Mouse (Mus musculus) megakaryocyte, embryonic 14.5 days (primary cell): ENCODE results near the gene Gm9945.

Source experiments
- FLI1 ChIP-seq: IDR thresholded peaks from 2 replicates; pipeline ENCODE4 v1.6.1; 2012; ENCODE audit warnings: low read length, inconsistent platforms, mixed read lengths
- GATA1 ChIP-seq: IDR thresholded peaks from 3 replicates; pipeline ENCODE4 v1.6.1; 2012; ENCODE audit warnings: mixed read lengths, low read length, inconsistent platforms, borderline replicate concordance

DNA sequence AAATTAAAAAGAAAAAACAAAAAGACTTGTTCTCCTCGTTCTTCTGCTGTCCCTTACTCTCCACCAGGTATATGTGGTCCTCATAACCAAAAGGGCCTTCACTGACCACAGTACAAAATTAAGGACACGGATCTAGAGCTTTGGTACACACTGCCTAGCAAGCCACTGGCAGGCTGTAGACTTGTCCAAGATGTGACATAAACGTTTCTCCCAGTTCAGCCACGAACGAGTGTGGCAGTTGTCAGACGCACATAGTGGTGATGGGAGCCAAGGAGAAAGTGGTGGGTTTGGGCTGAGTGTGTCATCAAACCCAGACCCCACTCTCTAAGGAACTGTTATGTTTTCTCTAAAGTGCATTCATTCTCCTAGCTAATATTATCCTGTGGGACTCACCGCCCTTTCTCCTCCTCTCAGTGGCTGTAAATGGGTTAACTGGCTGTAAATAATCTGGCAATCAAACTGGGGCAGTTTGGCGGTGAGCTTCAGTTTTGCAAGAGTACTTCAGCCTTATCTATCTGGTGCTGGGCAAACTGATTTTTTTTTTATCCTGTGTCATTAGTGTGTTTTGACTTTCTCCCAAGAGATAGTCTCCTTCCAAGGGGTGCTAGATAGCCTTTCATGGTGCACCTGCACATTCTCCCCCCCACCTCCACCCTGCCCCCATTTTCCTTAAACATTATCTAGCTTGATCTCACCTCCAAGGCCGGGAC lies 48.5 kb upstream of the Gm9945 start:
- no peak for TF ChIP-seq GATA1
- TF ChIP-seq FLI1: no peak
